Mouse (Mus musculus): ENCODE data around the gene Srrm4. TPM values are rescaled to one million over a fixed set of nuclear protein-coding genes. Genes with fewer than 3 reads are reported as not detected.
A peak's percentile ranks its signal among the peaks of the same experiment; 100 is the strongest.

Gene Srrm4
- polyA plus RNA-seq, 1 experiment from 2014 or later = 22.6 TPM

- Histone ChIP-seq H3K9ac (replicated peaks; ENCODE audit: low read length) (no peak overlapping the region), H3K27me3 (ENCODE audit: control insufficient read depth, insufficient read depth, low read length) (no peaks in the 10 kb centered on the region), H3K4me1 (ENCODE audit: control insufficient read depth, insufficient read depth, low read length) (peaks cover 16% of the 10 kb centered on the region), H3K36me3 (ENCODE audit: control insufficient read depth, insufficient read depth, low read length) (no peaks in the 10 kb centered on the region), H3K4me2 (ENCODE audit: low read length) (no peak overlapping the region), H3K27ac (replicated peaks; ENCODE audit: low read depth, low read length) (no peak overlapping the region), H3K4me3 (replicated peaks; ENCODE audit: low read depth, low read length) (no peak overlapping the region), H3K9me3 (ENCODE audit: control insufficient read depth, low read length) (no peaks in the 10 kb centered on the region)
- 92% methylated on average over 3 of the region's 3 CpGs for WGBS
- no peak for ATAC-seq (ENCODE audit: low FRiP score, low TSS enrichment)
- DNase-seq = no peak
Observed at GRCm38 (mm10) chr5:116492726-116493125, 98.9 kb downstream of the Srrm4 start.

GRCm38 (mm10) chr5:116491794-116492420 is 99.7 kb downstream of the Srrm4 start:
- H3K4me2 ChIP-seq (ENCODE audit: low read length) = no peak overlapping the region
- H3K27me3 ChIP-seq (ENCODE audit: control insufficient read depth, insufficient read depth, low read length) = no peaks in the 10 kb centered on the region
- 52% methylated on average over 12 of the region's 12 CpGs for WGBS
- H3K9me3 ChIP-seq (ENCODE audit: control insufficient read depth, low read length) = no peaks in the 10 kb centered on the region
- DNase-seq = peak; percentile 47
- H3K27ac ChIP-seq (replicated peaks; ENCODE audit: low read depth, low read length) = peak overlapping the region; percentile 52; the same call in 1 of the 2 replicates
- H3K4me3 ChIP-seq (replicated peaks; ENCODE audit: low read depth, low read length) = no peak overlapping the region
- H3K9ac ChIP-seq (replicated peaks; ENCODE audit: low read length) = no peak overlapping the region
- ATAC-seq (ENCODE audit: low FRiP score, low TSS enrichment) = no peak
- H3K36me3 ChIP-seq (ENCODE audit: control insufficient read depth, insufficient read depth, low read length) = no peaks in the 10 kb centered on the region
- H3K4me1 ChIP-seq (ENCODE audit: control insufficient read depth, insufficient read depth, low read length) = peaks cover 11% of the 10 kb centered on the region; the same call in 1 of the 2 replicates

DNA sequence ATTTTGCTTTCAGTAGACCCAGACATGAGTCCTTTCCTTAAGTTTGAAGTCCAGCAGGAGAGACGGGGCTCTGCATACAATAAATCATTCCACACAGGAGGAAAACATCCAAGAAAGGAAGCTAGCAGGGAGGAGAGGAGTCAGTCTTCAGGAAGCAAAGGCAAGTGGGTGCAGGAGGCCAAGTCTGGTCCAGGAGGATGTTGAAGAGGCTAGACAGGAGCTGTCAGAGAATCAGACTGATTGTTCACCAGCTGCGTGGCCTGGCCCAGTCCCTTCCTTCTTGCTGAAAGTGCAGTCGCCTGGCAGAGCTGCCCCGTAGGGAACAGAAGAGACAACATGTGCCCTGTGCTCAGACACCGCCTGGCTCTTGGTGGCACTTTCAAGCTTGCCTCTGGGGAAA is 100.8 kb downstream of the Srrm4 start:
- Histone ChIP-seq H3K4me1 (ENCODE audit: control insufficient read depth, insufficient read depth, low read length) (peaks cover 16% of the 10 kb centered on the region), H3K9me3 (ENCODE audit: control insufficient read depth, low read length) (no peaks in the 10 kb centered on the region), H3K27ac (replicated peaks; ENCODE audit: low read depth, low read length) (no peak overlapping the region), H3K36me3 (ENCODE audit: control insufficient read depth, insufficient read depth, low read length) (no peaks in the 10 kb centered on the region), H3K9ac (replicated peaks; ENCODE audit: low read length) (no peak overlapping the region), H3K4me2 (ENCODE audit: low read length) (no peak overlapping the region), H3K4me3 (replicated peaks; ENCODE audit: low read depth, low read length) (no peak overlapping the region), H3K27me3 (ENCODE audit: control insufficient read depth, insufficient read depth, low read length) (no peaks in the 10 kb centered on the region)
- ATAC-seq (ENCODE audit: low FRiP score, low TSS enrichment) = no peak
- DNase-seq = no peak
- WGBS = 82% methylated on average over 5 of the region's 5 CpGs

- ATAC-seq (ENCODE audit: low FRiP score, low TSS enrichment) (no peak), DNase-seq (no peak)
- H3K4me1 ChIP-seq (ENCODE audit: control insufficient read depth, insufficient read depth, low read length) = peaks cover 28% of the 10 kb centered on the region
Observed at GRCm38 (mm10) chr5:116489621-116490020, 102.0 kb downstream of the Srrm4 start.

DNA sequence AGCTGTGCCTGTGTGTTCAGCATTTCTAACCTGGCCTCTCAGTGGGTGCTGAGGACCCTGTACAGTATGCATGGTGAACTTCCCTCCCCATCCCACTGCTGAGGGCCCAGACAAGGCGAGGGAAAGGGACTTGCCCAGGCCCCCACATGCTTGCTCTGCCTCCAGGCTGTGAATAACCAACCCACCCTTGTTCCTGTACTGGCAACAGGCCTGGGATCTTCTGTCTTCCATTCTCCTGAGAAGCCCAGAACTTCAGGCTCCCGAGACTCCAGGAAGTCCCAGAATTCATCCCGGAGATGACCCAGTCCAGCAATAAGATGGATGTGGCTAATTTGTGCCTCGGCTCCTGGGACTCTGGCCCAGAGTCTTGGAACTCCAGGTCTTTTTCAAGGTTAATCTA is 105.5 kb downstream of the Srrm4 start:
- H3K9me3 ChIP-seq (ENCODE audit: control insufficient read depth, low read length) = no peaks in the 10 kb centered on the region
- DNase-seq = no peak
- H3K27ac ChIP-seq (replicated peaks; ENCODE audit: low read depth, low read length) = no peak overlapping the region; the same call in 1 of the 2 replicates
- ATAC-seq (ENCODE audit: low FRiP score, low TSS enrichment) = no peak
- H3K27me3 ChIP-seq (ENCODE audit: control insufficient read depth, insufficient read depth, low read length) = no peaks in the 10 kb centered on the region
- no peak overlapping the region for H3K9ac ChIP-seq (replicated peaks; ENCODE audit: low read length)
- H3K4me3 ChIP-seq (replicated peaks; ENCODE audit: low read depth, low read length) = no peak overlapping the region
- H3K4me2 ChIP-seq (ENCODE audit: low read length) = no peak overlapping the region
- 82% methylated on average over 4 of the region's 4 CpGs for WGBS
- H3K36me3 ChIP-seq (ENCODE audit: control insufficient read depth, insufficient read depth, low read length) = no peaks in the 10 kb centered on the region; the same call in 1 of the 2 replicates
- peaks cover 24% of the 10 kb centered on the region for H3K4me1 ChIP-seq (ENCODE audit: control insufficient read depth, insufficient read depth, low read length)

More at GRCm38 (mm10) chr5:116489621-116490020, 102.0 kb downstream of the Srrm4 start:
- Histone ChIP-seq H3K27ac (replicated peaks; ENCODE audit: low read depth, low read length) (no peak overlapping the region), H3K4me2 (ENCODE audit: low read length) (no peak overlapping the region), H3K27me3 (ENCODE audit: control insufficient read depth, insufficient read depth, low read length) (no peaks in the 10 kb centered on the region), H3K9ac (replicated peaks; ENCODE audit: low read length) (no peak overlapping the region), H3K9me3 (ENCODE audit: control insufficient read depth, low read length) (no peaks in the 10 kb centered on the region), H3K36me3 (ENCODE audit: control insufficient read depth, insufficient read depth, low read length) (no peaks in the 10 kb centered on the region), H3K4me3 (replicated peaks; ENCODE audit: low read depth, low read length) (no peak overlapping the region)
- WGBS = 62% methylated on average over 8 of the region's 8 CpGs

- H3K4me1 ChIP-seq (ENCODE audit: control insufficient read depth, insufficient read depth, low read length) = peaks cover 24% of the 10 kb centered on the region
- no peaks in the 10 kb centered on the region for H3K9me3 ChIP-seq (ENCODE audit: control insufficient read depth, low read length)
- DNase-seq (peak; percentile 87), ATAC-seq (ENCODE audit: low FRiP score, low TSS enrichment) (no peak)
- no peak overlapping the region for H3K4me2 ChIP-seq (ENCODE audit: low read length)
- no peak overlapping the region for H3K27ac ChIP-seq (replicated peaks; ENCODE audit: low read depth, low read length)
- WGBS = 13% methylated on average over 5 of the region's 5 CpGs
- no peaks in the 10 kb centered on the region for H3K27me3 ChIP-seq (ENCODE audit: control insufficient read depth, insufficient read depth, low read length)
- H3K4me3 ChIP-seq (replicated peaks; ENCODE audit: low read depth, low read length) = no peak overlapping the region
- no peaks in the 10 kb centered on the region; the same call in 1 of the 2 replicates for H3K36me3 ChIP-seq (ENCODE audit: control insufficient read depth, insufficient read depth, low read length)
- H3K9ac ChIP-seq (replicated peaks; ENCODE audit: low read length) = no peak overlapping the region
Observed at GRCm38 (mm10) chr5:116485069-116485468, 106.5 kb downstream of the Srrm4 start.

GRCm38 (mm10) chr5:116484236-116484635 is 107.4 kb downstream of the Srrm4 start:
- Histone ChIP-seq H3K27ac (replicated peaks; ENCODE audit: low read depth, low read length) (peak overlapping the region; percentile 60), H3K4me2 (ENCODE audit: low read length) (no peak overlapping the region), H3K36me3 (ENCODE audit: control insufficient read depth, insufficient read depth, low read length) (no peaks in the 10 kb centered on the region; the same call in 1 of the 2 replicates), H3K4me3 (replicated peaks; ENCODE audit: low read depth, low read length) (no peak overlapping the region), H3K9me3 (ENCODE audit: control insufficient read depth, low read length) (no peaks in the 10 kb centered on the region), H3K4me1 (ENCODE audit: control insufficient read depth, insufficient read depth, low read length) (peaks cover 24% of the 10 kb centered on the region), H3K27me3 (ENCODE audit: control insufficient read depth, insufficient read depth, low read length) (no peaks in the 10 kb centered on the region), H3K9ac (replicated peaks; ENCODE audit: low read length) (no peak overlapping the region)
- DNase-seq (no peak), ATAC-seq (ENCODE audit: low FRiP score, low TSS enrichment) (no peak)
- WGBS = 90% methylated on average over 9 of the region's 9 CpGs

DNA sequence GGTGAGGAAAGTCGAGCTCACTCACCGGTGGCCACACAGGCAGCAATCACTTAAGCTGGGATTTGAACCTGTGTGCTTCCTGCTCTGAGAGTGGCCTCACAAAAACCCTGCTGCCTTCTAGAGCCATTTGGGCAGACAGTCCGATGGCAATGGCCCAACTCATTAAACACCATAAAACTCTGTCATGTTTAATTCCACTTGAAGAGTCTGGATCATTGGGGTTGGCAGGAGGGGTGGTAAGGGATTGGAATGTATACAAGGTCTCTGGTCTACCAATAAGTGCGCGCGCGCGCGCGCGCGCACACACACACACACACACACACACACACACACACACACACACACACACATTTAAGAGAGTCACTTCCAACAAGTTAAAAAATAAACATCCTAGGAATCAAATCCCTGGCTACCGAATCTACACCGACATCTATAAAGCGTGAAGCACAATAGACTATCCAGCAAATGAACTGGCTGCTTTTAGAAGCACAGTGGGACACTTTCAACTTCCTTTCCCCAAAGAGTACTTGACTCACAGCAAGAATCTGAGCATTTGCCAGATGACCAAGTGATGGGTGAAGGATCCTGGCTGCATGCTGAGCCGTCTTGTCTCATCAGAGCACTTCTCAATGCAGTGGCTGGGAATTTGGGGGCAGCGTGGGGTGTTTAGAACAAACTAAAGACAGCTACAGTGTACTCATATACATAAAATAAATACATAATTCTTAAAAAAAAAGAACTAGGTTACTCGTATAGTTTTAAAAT is 112.8 kb downstream of the Srrm4 start:
- no peak for ATAC-seq (ENCODE audit: low FRiP score, low TSS enrichment)
- no peak overlapping the region for H3K4me3 ChIP-seq (replicated peaks; ENCODE audit: low read depth, low read length)
- H3K4me2 ChIP-seq (ENCODE audit: low read length) = no peak overlapping the region
- 80% methylated on average over 18 of the region's 18 CpGs for WGBS
- H3K4me1 ChIP-seq (ENCODE audit: control insufficient read depth, insufficient read depth, low read length) = 0 out of 2 replicates have a peak, but pooled peaks cover 2% of the 10 kb centered on the region
- DNase-seq = peak; percentile 28
- peaks cover 13% of the 10 kb centered on the region for H3K36me3 ChIP-seq (ENCODE audit: control insufficient read depth, insufficient read depth, low read length)
- H3K27me3 ChIP-seq (ENCODE audit: control insufficient read depth, insufficient read depth, low read length) = no peaks in the 10 kb centered on the region
- no peak overlapping the region for H3K9ac ChIP-seq (replicated peaks; ENCODE audit: low read length)
- no peaks in the 10 kb centered on the region for H3K9me3 ChIP-seq (ENCODE audit: control insufficient read depth, low read length)
- H3K27ac ChIP-seq (replicated peaks; ENCODE audit: low read depth, low read length) = no peak overlapping the region
